Mouse (Mus musculus): Measurements from ENCODE around the gene Tpbgl. TPM values are rescaled to one million over a fixed set of nuclear protein-coding genes. Genes with fewer than 3 reads are reported as not detected.

The Tpbgl gene
- polyA plus RNA-seq, 1 experiment from 2014 or later = 0.76 TPM

GRCm38 (mm10) chr7:99590064-99590463, 36.8 kb downstream of the Tpbgl start:
- H3K36me3 ChIP-seq (ENCODE audit: control insufficient read depth, insufficient read depth) = peaks cover 19% of the 10 kb centered on the region
- H3K27ac ChIP-seq (ENCODE audit: low read length) = no peak overlapping the region
- WGBS = 5% methylated on average over 3 of the region's 3 CpGs
- no peak overlapping the region for H3K9ac ChIP-seq (replicated peaks; ENCODE audit: low read depth, low read length)
- no peaks in the 10 kb centered on the region for H3K27me3 ChIP-seq (replicated peaks; ENCODE audit: control insufficient read depth, insufficient read depth, low read length)
- peak; percentile 35; the same call in 1 of the 2 replicates for ATAC-seq
- no peak overlapping the region for H3K4me3 ChIP-seq (replicated peaks; ENCODE audit: low read length)
- H3K9me3 ChIP-seq (ENCODE audit: control insufficient read depth, low read length) = no peaks in the 10 kb centered on the region
- no peaks in the 10 kb centered on the region for H3K4me1 ChIP-seq (replicated peaks; ENCODE audit: control insufficient read depth, insufficient read depth, low read length)
- H3K4me2 ChIP-seq (ENCODE audit: low read length) = no peak overlapping the region

- peaks cover 5% of the 10 kb centered on the region for H3K36me3 ChIP-seq (ENCODE audit: control insufficient read depth, insufficient read depth)
- no peak for ATAC-seq
- WGBS = 92% methylated on average over 8 of the region's 8 CpGs
- H3K27ac ChIP-seq (ENCODE audit: low read length) = no peak overlapping the region
- no peak overlapping the region for H3K4me3 ChIP-seq (replicated peaks; ENCODE audit: low read length)
- H3K4me1 ChIP-seq (replicated peaks; ENCODE audit: control insufficient read depth, insufficient read depth, low read length) = no peaks in the 10 kb centered on the region
- no peak overlapping the region for H3K4me2 ChIP-seq (ENCODE audit: low read length)
- H3K9me3 ChIP-seq (ENCODE audit: control insufficient read depth, low read length) = no peaks in the 10 kb centered on the region
- H3K27me3 ChIP-seq (replicated peaks; ENCODE audit: control insufficient read depth, insufficient read depth, low read length) = no peaks in the 10 kb centered on the region
- no peak overlapping the region for H3K9ac ChIP-seq (replicated peaks; ENCODE audit: low read depth, low read length)
These were observed 40.9 kb downstream of the Tpbgl start for GRCm38 (mm10) chr7:99585976-99586375.

DNA sequence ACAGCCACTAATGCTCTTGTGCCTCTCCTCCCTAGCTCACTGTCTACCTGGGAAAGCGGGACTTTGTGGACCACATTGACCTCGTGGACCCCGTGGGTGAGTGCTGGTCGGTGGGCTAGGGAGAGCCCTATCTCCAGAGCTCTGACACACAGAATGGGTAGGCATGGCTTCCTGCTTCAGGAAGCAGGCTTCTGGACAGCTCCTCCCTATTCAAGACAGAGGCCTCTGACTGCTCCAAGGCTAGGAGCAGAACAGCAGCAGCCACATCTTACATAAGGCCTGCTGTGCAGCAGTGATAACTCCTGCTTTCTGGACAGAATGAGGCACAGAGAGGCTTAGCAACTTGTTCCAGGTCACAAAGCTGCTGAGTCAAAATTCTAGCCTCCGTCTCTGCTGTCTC, 43.3 kb downstream of the Tpbgl start:
- no peak overlapping the region for H3K4me2 ChIP-seq (ENCODE audit: low read length)
- no peak overlapping the region for H3K27ac ChIP-seq (ENCODE audit: low read length)
- H3K4me3 ChIP-seq (replicated peaks; ENCODE audit: low read length) = no peak overlapping the region
- no peak overlapping the region for H3K9ac ChIP-seq (replicated peaks; ENCODE audit: low read depth, low read length)
- 90% methylated on average over 5 of the region's 5 CpGs for WGBS
- peaks cover 11% of the 10 kb centered on the region for H3K4me1 ChIP-seq (replicated peaks; ENCODE audit: control insufficient read depth, insufficient read depth, low read length)
- H3K27me3 ChIP-seq (replicated peaks; ENCODE audit: control insufficient read depth, insufficient read depth, low read length) = no peaks in the 10 kb centered on the region
- peaks cover 4% of the 10 kb centered on the region; the same call in 1 of the 2 replicates for H3K36me3 ChIP-seq (ENCODE audit: control insufficient read depth, insufficient read depth)
- no peaks in the 10 kb centered on the region for H3K9me3 ChIP-seq (ENCODE audit: control insufficient read depth, low read length)
- no peak for ATAC-seq

DNA sequence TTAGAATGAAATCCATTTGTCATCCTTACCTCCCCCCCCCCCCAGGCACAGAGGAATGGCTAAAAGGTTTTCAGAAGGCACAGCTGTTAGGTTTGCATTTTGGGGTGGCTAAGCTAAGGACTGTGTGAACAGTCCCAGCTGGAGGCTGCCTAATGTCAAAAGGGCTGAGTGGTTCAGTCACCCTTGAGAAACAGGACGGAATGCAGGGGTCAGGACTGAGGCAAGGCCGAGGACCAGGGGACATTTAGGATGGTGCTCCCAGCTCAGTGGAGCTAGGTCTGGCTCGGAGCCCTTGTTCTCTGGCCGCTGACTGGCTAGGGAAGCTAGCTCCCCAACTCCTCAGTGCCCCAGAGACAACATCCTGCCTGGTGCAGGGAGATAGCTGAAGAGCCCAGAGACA, 44.0 kb downstream of the Tpbgl start:
- Histone ChIP-seq H3K4me3 (replicated peaks; ENCODE audit: low read length) (no peak overlapping the region), H3K4me1 (replicated peaks; ENCODE audit: control insufficient read depth, insufficient read depth, low read length) (peaks cover 11% of the 10 kb centered on the region), H3K27ac (ENCODE audit: low read length) (no peak overlapping the region), H3K36me3 (ENCODE audit: control insufficient read depth, insufficient read depth) (peaks cover 4% of the 10 kb centered on the region; the same call in 1 of the 2 replicates), H3K9ac (replicated peaks; ENCODE audit: low read depth, low read length) (no peak overlapping the region), H3K4me2 (ENCODE audit: low read length) (no peak overlapping the region), H3K9me3 (ENCODE audit: control insufficient read depth, low read length) (no peaks in the 10 kb centered on the region), H3K27me3 (replicated peaks; ENCODE audit: control insufficient read depth, insufficient read depth, low read length) (no peaks in the 10 kb centered on the region)
- 53% methylated on average over 4 of the region's 4 CpGs for WGBS
- ATAC-seq = no peak

GRCm38 (mm10) chr7:99582306-99582705, 44.6 kb downstream of the Tpbgl start:
- 82% methylated on average over 7 of the region's 7 CpGs for WGBS
- no peak for ATAC-seq
- H3K36me3 ChIP-seq (ENCODE audit: control insufficient read depth, insufficient read depth) = peaks cover 4% of the 10 kb centered on the region; the same call in 1 of the 2 replicates
- no peak overlapping the region for H3K4me2 ChIP-seq (ENCODE audit: low read length)
- H3K9ac ChIP-seq (replicated peaks; ENCODE audit: low read depth, low read length) = no peak overlapping the region
- no peak overlapping the region for H3K4me3 ChIP-seq (replicated peaks; ENCODE audit: low read length)
- no peaks in the 10 kb centered on the region for H3K9me3 ChIP-seq (ENCODE audit: control insufficient read depth, low read length)
- H3K27ac ChIP-seq (ENCODE audit: low read length) = no peak overlapping the region
- no peaks in the 10 kb centered on the region for H3K27me3 ChIP-seq (replicated peaks; ENCODE audit: control insufficient read depth, insufficient read depth, low read length)
- H3K4me1 ChIP-seq (replicated peaks; ENCODE audit: control insufficient read depth, insufficient read depth, low read length) = peaks cover 11% of the 10 kb centered on the region

DNA sequence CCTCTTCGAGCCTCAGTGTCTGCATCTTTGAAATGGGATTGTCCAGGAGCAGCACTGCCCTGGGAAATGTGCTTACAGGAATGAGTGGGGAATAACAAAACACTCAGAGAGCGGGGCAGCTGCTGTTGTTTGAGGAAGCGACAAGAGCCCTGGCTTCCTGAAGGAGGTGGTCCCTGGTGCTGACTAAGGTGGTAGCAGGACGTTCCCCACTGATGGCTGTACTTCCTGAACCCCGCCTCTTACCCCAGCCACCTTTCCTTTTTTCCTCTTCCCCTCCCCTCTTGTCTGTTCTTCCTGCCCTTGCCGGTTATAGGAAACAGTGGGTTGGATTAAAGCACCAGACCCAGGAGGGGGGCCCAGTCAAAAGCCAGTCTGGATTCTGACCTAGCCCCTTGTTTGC, 46.7 kb downstream of the Tpbgl start:
- Histone ChIP-seq H3K4me1 (replicated peaks; ENCODE audit: control insufficient read depth, insufficient read depth, low read length) (peaks cover 11% of the 10 kb centered on the region), H3K4me3 (replicated peaks; ENCODE audit: low read length) (peak overlapping the region; percentile 32; the same call in 1 of the 2 replicates), H3K36me3 (ENCODE audit: control insufficient read depth, insufficient read depth) (peaks cover 2% of the 10 kb centered on the region; the same call in 1 of the 2 replicates), H3K9me3 (ENCODE audit: control insufficient read depth, low read length) (no peaks in the 10 kb centered on the region), H3K27me3 (replicated peaks; ENCODE audit: control insufficient read depth, insufficient read depth, low read length) (no peaks in the 10 kb centered on the region), H3K4me2 (ENCODE audit: low read length) (peak overlapping the region; percentile 50), H3K27ac (ENCODE audit: low read length) (no peak overlapping the region), H3K9ac (replicated peaks; ENCODE audit: low read depth, low read length) (no peak overlapping the region)
- ATAC-seq = no peak
- 36% methylated on average over 6 of the region's 6 CpGs for WGBS

- peak; percentile 75 for ATAC-seq
- no peaks in the 10 kb centered on the region for H3K27me3 ChIP-seq (replicated peaks; ENCODE audit: control insufficient read depth, insufficient read depth, low read length)
These were observed 47.3 kb downstream of the Tpbgl start for GRCm38 (mm10) chr7:99579491-99580190.

GRCm38 (mm10) chr7:99578246-99578645, 48.7 kb downstream of the Tpbgl start:
- H3K9ac ChIP-seq (replicated peaks; ENCODE audit: low read depth, low read length) = no peak overlapping the region
- H3K4me1 ChIP-seq (replicated peaks; ENCODE audit: control insufficient read depth, insufficient read depth, low read length) = peaks cover 11% of the 10 kb centered on the region
- no peaks in the 10 kb centered on the region for H3K36me3 ChIP-seq (ENCODE audit: control insufficient read depth, insufficient read depth)
- no peaks in the 10 kb centered on the region for H3K9me3 ChIP-seq (ENCODE audit: control insufficient read depth, low read length)
- no peak overlapping the region for H3K27ac ChIP-seq (ENCODE audit: low read length)
- H3K4me3 ChIP-seq (replicated peaks; ENCODE audit: low read length) = no peak overlapping the region
- no peaks in the 10 kb centered on the region for H3K27me3 ChIP-seq (replicated peaks; ENCODE audit: control insufficient read depth, insufficient read depth, low read length)
- no peak overlapping the region for H3K4me2 ChIP-seq (ENCODE audit: low read length)
- ATAC-seq = no peak
- whole genome bisulfite sequencing = 84% methylated on average over 3 of the region's 3 CpGs

More at GRCm38 (mm10) chr7:99579491-99580190, 47.3 kb downstream of the Tpbgl start:
- Histone ChIP-seq H3K4me3 (replicated peaks; ENCODE audit: low read length) (peak overlapping the region; percentile 32), H3K4me2 (ENCODE audit: low read length) (peak overlapping the region; percentile 50), H3K9ac (replicated peaks; ENCODE audit: low read depth, low read length) (peak overlapping the region; percentile 58), H3K9me3 (ENCODE audit: control insufficient read depth, low read length) (no peaks in the 10 kb centered on the region), H3K27ac (ENCODE audit: low read length) (peak overlapping the region; percentile 31; the same call in 1 of the 2 replicates), H3K4me1 (replicated peaks; ENCODE audit: control insufficient read depth, insufficient read depth, low read length) (peaks cover 11% of the 10 kb centered on the region), H3K36me3 (ENCODE audit: control insufficient read depth, insufficient read depth) (no peaks in the 10 kb centered on the region)
- WGBS = 3% methylated on average over 16 of the region's 16 CpGs

All from forebrain, embryonic 16.5 days (tissue).